Mouse (Mus musculus): ENCODE measurements around the gene Gpc2. TPM values are rescaled to one million over a fixed set of nuclear protein-coding genes. Genes with fewer than 3 reads are reported as not detected.

Gene Gpc2
- total and polyA plus RNA-seq, 3 experiments, result 0.04 TPM; not detected in 2

- peaks cover 12 to 61% of the 10 kb centered on the region in 2 experiments for H3K4me1 ChIP-seq (ENCODE audit: control insufficient read depth in 1 of 2, insufficient read depth in 2 of 2, low read length in 2 of 2)
- TF ChIP-seq USF1 (IDR thresholded peaks at IDR 0.05; ENCODE audit: low read depth, low read length), result no peak
- TF ChIP-seq HCFC1 (IDR thresholded peaks at IDR 0.05; ENCODE audit: low read depth, low read length), result no peak
- TF ChIP-seq SIN3A (IDR thresholded peaks at IDR 0.05; ENCODE audit: low read length), result no peak
- no peak for TF ChIP-seq ZC3H11A (IDR thresholded peaks at IDR 0.05; ENCODE audit: low read depth, low read length)
- no peak for TF ChIP-seq POLR2AphosphoS2 (IDR thresholded peaks at IDR 0.05; ENCODE audit: low read length)
- no peak for TF ChIP-seq ZNF384 (IDR thresholded peaks at IDR 0.05; ENCODE audit: low read depth, low read length)
- TF ChIP-seq GABPA (IDR thresholded peaks at IDR 0.05; ENCODE audit: low read depth, low read length), result no peak
- no peak for TF ChIP-seq ZKSCAN1 (IDR thresholded peaks at IDR 0.05; ENCODE audit: low read depth, low read length)
- no peak for TF ChIP-seq NRF1 (IDR thresholded peaks at IDR 0.05; ENCODE audit: insufficient read depth, low read depth, low read length, poor library complexity, severe bottlenecking)
- TF ChIP-seq NELFE (IDR thresholded peaks at IDR 0.05; ENCODE audit: low read depth, low read length), result no peak
- no peak for TF ChIP-seq EP300 (IDR thresholded peaks at IDR 0.05; ENCODE audit: low read depth in 1 of 2, low read length in 2 of 2)
- no peak for TF ChIP-seq CTCF (IDR thresholded peaks at IDR 0.05 in 2 of 3, conservative IDR thresholded peaks at IDR 0.05 in 1 of 3; ENCODE audit: control insufficient read depth in 1 of 3, insufficient read depth in 1 of 3, low read depth in 2 of 3, low read length in 3 of 3, poor library complexity in 1 of 3, severe bottlenecking in 1 of 3)
- no peak for TF ChIP-seq UBTF (IDR thresholded peaks at IDR 0.05; ENCODE audit: borderline replicate concordance, insufficient read depth, low read depth, low read length)
- TF ChIP-seq CHD1 (IDR thresholded peaks at IDR 0.05; ENCODE audit: low read depth, low read length), result no peak
- no peak for TF ChIP-seq MYC (IDR thresholded peaks at IDR 0.05; ENCODE audit: low read depth, low read length)
- no peak for TF ChIP-seq POLR2A (IDR thresholded peaks at IDR 0.05; ENCODE audit: control insufficient read depth in 1 of 2, insufficient read depth in 1 of 2, low read depth in 1 of 2, low read length in 2 of 2, poor library complexity in 1 of 2)
- TF ChIP-seq BHLHE40 (IDR thresholded peaks at IDR 0.05; ENCODE audit: borderline replicate concordance, low read depth, low read length), result no peak
- peaks cover 48% of the 10 kb centered on the region for H3K79me2 ChIP-seq (ENCODE audit: control insufficient read depth, insufficient read depth, low read length, poor library complexity)
- H3K4me3 ChIP-seq (ENCODE audit: control insufficient read depth in 1 of 2, insufficient read depth in 1 of 2, low read depth in 2 of 2, low read length in 2 of 2), result peak overlapping the region; percentile 68 to 89
- no peaks in the 10 kb centered on the region for H3K9me3 ChIP-seq (replicated peaks; ENCODE audit: insufficient read depth, low read length)
- peak; percentile 63 for DNase-seq (ENCODE audit: low read depth, low spot score)
- H3K36me3 ChIP-seq (ENCODE audit: control insufficient read depth in 1 of 2, insufficient read depth in 2 of 2, low read length in 2 of 2), result peaks cover 3 to 56% of the 10 kb centered on the region in 2 experiments; a peak in 3 of 4 replicates
- no peaks in the 10 kb centered on the region for H3K27me3 ChIP-seq (ENCODE audit: control insufficient read depth in 1 of 2, insufficient read depth in 2 of 2, low read length in 2 of 2)
- peak overlapping the region; percentile 93 for H3K9ac ChIP-seq (ENCODE audit: control insufficient read depth, low read depth, low read length, poor library complexity, severe bottlenecking)
- peak overlapping the region; percentile 100 for H3K27ac ChIP-seq (ENCODE audit: control insufficient read depth, low read depth, low read length)
Measured at GRCm38 (mm10) chr5:138262001-138262400, 17.8 kb downstream of the Gpc2 start.

GRCm38 (mm10) chr5:138260834-138261233, 19.0 kb downstream of the Gpc2 start:
- Histone ChIP-seq H3K4me3 (ENCODE audit: control insufficient read depth in 1 of 2, insufficient read depth in 1 of 2, low read depth in 2 of 2, low read length in 2 of 2) (peak overlapping the region in 1 of 2 experiments; percentile 68; a peak in 3 of 4 replicates), H3K9ac (ENCODE audit: control insufficient read depth, low read depth, low read length, poor library complexity, severe bottlenecking) (peak overlapping the region; percentile 93), H3K4me1 (ENCODE audit: control insufficient read depth in 1 of 2, insufficient read depth in 2 of 2, low read length in 2 of 2) (peaks cover 12 to 70% of the 10 kb centered on the region in 2 experiments)
- TF ChIP-seq HCFC1 (IDR thresholded peaks at IDR 0.05; ENCODE audit: low read depth, low read length), result peak; percentile 68
- TF ChIP-seq TAL1 (IDR thresholded peaks at IDR 0.05; ENCODE audit: low read length), result peak; percentile 72
- TF ChIP-seq TCF12 (IDR thresholded peaks at IDR 0.05; ENCODE audit: low read depth, low read length), result peak; percentile 97
- TF ChIP-seq USF2 (IDR thresholded peaks at IDR 0.05; ENCODE audit: borderline replicate concordance in 1 of 2, insufficient read depth in 1 of 2, low read depth in 1 of 2, low read length in 2 of 2), result no peak
- no peak for TF ChIP-seq NRF1 (IDR thresholded peaks at IDR 0.05; ENCODE audit: insufficient read depth, low read depth, low read length, poor library complexity, severe bottlenecking)
- TF ChIP-seq ETS1 (IDR thresholded peaks at IDR 0.05; ENCODE audit: low read depth, low read length), result peak; percentile 100
- TF ChIP-seq UBTF (IDR thresholded peaks at IDR 0.05; ENCODE audit: borderline replicate concordance, insufficient read depth, low read depth, low read length), result no peak
- TF ChIP-seq RCOR1 (IDR thresholded peaks at IDR 0.05; ENCODE audit: low read depth, low read length), result peak; percentile 95
- no peak for TF ChIP-seq ZC3H11A (IDR thresholded peaks at IDR 0.05; ENCODE audit: low read depth, low read length)
- TF ChIP-seq GABPA (IDR thresholded peaks at IDR 0.05; ENCODE audit: low read depth, low read length), result no peak
- TF ChIP-seq MYC (IDR thresholded peaks at IDR 0.05; ENCODE audit: low read depth, low read length), result peak; percentile 99
- TF ChIP-seq ZMIZ1 (IDR thresholded peaks at IDR 0.05; ENCODE audit: low read depth, low read length), result peak; percentile 61; the same call in 1 of the 2 replicates
- TF ChIP-seq MEF2A (IDR thresholded peaks at IDR 0.05; ENCODE audit: extremely low read depth, insufficient replicate concordance, low read depth, low read length, poor library complexity, severe bottlenecking), result peak; percentile 60; the same call in 1 of the 2 replicates
- peak; percentile 99 for TF ChIP-seq MYB (IDR thresholded peaks at IDR 0.05; ENCODE audit: low read depth, low read length)
- TF ChIP-seq POLR2AphosphoS5 (IDR thresholded peaks at IDR 0.05; ENCODE audit: borderline replicate concordance, low read depth, low read length), result no peak
- TF ChIP-seq NELFE (IDR thresholded peaks at IDR 0.05; ENCODE audit: low read depth, low read length), result peak; percentile 65
- peak; percentile 97 for TF ChIP-seq MAX (IDR thresholded peaks at IDR 0.05; ENCODE audit: low read length)
- peak; percentile 35; the same call in 1 of the 2 replicates for TF ChIP-seq CHD1 (IDR thresholded peaks at IDR 0.05; ENCODE audit: low read depth, low read length)
- TF ChIP-seq EP300 (IDR thresholded peaks at IDR 0.05; ENCODE audit: low read depth in 1 of 2, low read length in 2 of 2), result peak; percentile 99 to 100
- peak; percentile 77 for TF ChIP-seq BHLHE40 (IDR thresholded peaks at IDR 0.05; ENCODE audit: borderline replicate concordance, low read depth, low read length)
- TF ChIP-seq MXI1 (IDR thresholded peaks at IDR 0.05; ENCODE audit: low read depth, low read length), result peak; percentile 98

More at GRCm38 (mm10) chr5:138260834-138261233, 19.0 kb downstream of the Gpc2 start:
- Histone ChIP-seq H3K9me3 (replicated peaks; ENCODE audit: insufficient read depth, low read length) (no peaks in the 10 kb centered on the region), H3K27me3 (ENCODE audit: control insufficient read depth in 1 of 2, insufficient read depth in 2 of 2, low read length in 2 of 2) (no peaks in the 10 kb centered on the region), H3K27ac (ENCODE audit: control insufficient read depth, low read depth, low read length) (peak overlapping the region; percentile 100), H3K36me3 (ENCODE audit: control insufficient read depth in 1 of 2, insufficient read depth in 2 of 2, low read length in 2 of 2) (peaks cover 3 to 63% of the 10 kb centered on the region in 2 experiments; a peak in 3 of 4 replicates), H3K79me2 (ENCODE audit: control insufficient read depth, insufficient read depth, low read length, poor library complexity) (peaks cover 48% of the 10 kb centered on the region)
- DNase-seq (ENCODE audit: low read depth, low spot score), result peak; percentile 87
